10 mouse cellular contexts compared by ENCODE assay signal in the genomic region with DNA sequence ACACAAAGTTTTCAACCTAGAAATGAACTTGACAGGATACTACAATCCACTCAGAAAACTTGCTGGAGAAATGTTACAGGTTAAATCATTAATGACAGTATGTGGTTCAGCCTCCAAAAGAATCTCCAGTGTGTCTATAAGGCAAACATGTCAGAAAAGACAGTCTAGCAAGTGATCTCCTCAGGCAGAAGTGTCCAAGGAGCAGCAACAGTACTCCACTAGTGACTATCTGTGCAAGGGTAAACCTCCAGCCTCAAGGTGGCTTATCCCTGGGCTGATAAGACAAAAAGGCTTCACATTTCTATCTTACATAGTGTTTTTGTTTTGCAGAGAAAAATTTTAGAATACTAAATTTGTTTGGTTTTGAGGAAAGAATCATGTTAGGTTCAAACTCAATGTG. TPM values are rescaled to one million over a fixed set of nuclear protein-coding genes. Genes with fewer than 3 reads are reported as not detected.
DNase-seq lines count a peak whose midpoint lies in the region; ATAC-seq and TF ChIP-seq lines count a peak whose summit lies in the region.
"Had no signal": no experiment of that assay in that cellular context is flagged by ENCODE, and none has a peak within 500 bp of the region (broad histone marks: within the 10 kb centered on the region; RNA-seq: fewer than 3 reads in every experiment).

No protein-coding gene starts in this region.

- no peak for DNase-seq in heart, postnatal 4 days
- no peak for DNase-seq in forebrain, postnatal 0 days
- no peak for DNase-seq in midbrain, embryonic 10.5 days (ENCODE audit: low spot score)
- no peak for DNase-seq in layer of hippocampus, postnatal 25 days (ENCODE audit: extremely low spot score in 1 of 2, low spot score in 1 of 2)
- no peak for DNase-seq in natural killer cell, adult 2 months (ENCODE audit: low spot score in 2 of 2)
- DNase-seq in layer of hippocampus, adult 9-11 months: no peak
- DNase-seq: cerebellum, adult 9-10 months had no signal

- no peaks in the 10 kb centered on the region for H3K36me3 ChIP-seq in heart, embryonic 15.5 days
- no peaks in the 10 kb centered on the region for H3K36me3 ChIP-seq in forebrain, postnatal 0 days (ENCODE audit: insufficient read depth)
- H3K36me3 ChIP-seq in midbrain, embryonic 10.5 days: 0 out of 2 replicates have a peak, but pooled peaks cover 4% of the 10 kb centered on the region

- TF ChIP-seq POLR2A in bone marrow, adult 2 months (IDR thresholded peaks at IDR 0.05; ENCODE audit: borderline replicate concordance, control insufficient read depth, low read depth, low read length): no peak

- no peak for TF ChIP-seq CTCF in bone marrow, adult 2 months (IDR thresholded peaks at IDR 0.05; ENCODE audit: control insufficient read depth, insufficient read depth, low read length)
- TF ChIP-seq CTCF in forebrain, postnatal 0 days (IDR thresholded peaks at IDR 0.05; ENCODE audit: low read depth): no peak

- H3K9me3 ChIP-seq in heart, embryonic 15.5 days (replicated peaks): no peaks in the 10 kb centered on the region
- no peaks in the 10 kb centered on the region for H3K9me3 ChIP-seq in forebrain, postnatal 0 days (ENCODE audit: low read length)
- no peaks in the 10 kb centered on the region for H3K9me3 ChIP-seq in midbrain, embryonic 10.5 days (replicated peaks)

- no peak for ATAC-seq in heart, embryonic 15.5 days (replicated peaks; ENCODE audit: insufficient number of reproducible peaks, insufficient read depth, low FRiP score, low read depth)
- ATAC-seq in forebrain, postnatal 0 days: no peak

- peaks cover 32% of the 10 kb centered on the region for H3K4me1 ChIP-seq in heart, embryonic 15.5 days (replicated peaks)
- H3K4me1 ChIP-seq in bone marrow, adult 2 months (ENCODE audit: control insufficient read depth, insufficient read depth, low read length): no peaks in the 10 kb centered on the region; the same call in 1 of the 2 replicates
- peaks cover 24% of the 10 kb centered on the region for H3K4me1 ChIP-seq in forebrain, postnatal 0 days (ENCODE audit: insufficient read depth)
- peaks cover 40% of the 10 kb centered on the region for H3K4me1 ChIP-seq in midbrain, embryonic 10.5 days

- peak overlapping the region; percentile 52 for H3K4me2 ChIP-seq in heart, embryonic 15.5 days
- peak overlapping the region; percentile 47 for H3K4me2 ChIP-seq in forebrain, postnatal 0 days (ENCODE audit: low read depth)

- no peak overlapping the region for H3K27ac ChIP-seq in heart, embryonic 15.5 days
- no peak overlapping the region for H3K27ac ChIP-seq in bone marrow, adult 2 months (ENCODE audit: control insufficient read depth, insufficient read depth, low read depth, low read length, poor library complexity)
- no peak overlapping the region for H3K27ac ChIP-seq in forebrain, postnatal 0 days (ENCODE audit: low read depth, low read length)
- H3K27ac ChIP-seq in midbrain, embryonic 10.5 days (replicated peaks): no peak overlapping the region

- H3K4me3 ChIP-seq in heart, embryonic 15.5 days: peak overlapping the region; percentile 19
- H3K4me3 ChIP-seq in bone marrow, adult 2 months (replicated peaks; ENCODE audit: control insufficient read depth, low read depth, low read length): peak overlapping the region; percentile 11
- H3K4me3 ChIP-seq in forebrain, postnatal 0 days (ENCODE audit: low read depth, low read length): peak overlapping the region; percentile 13; the same call in 1 of the 2 replicates
- H3K4me3 ChIP-seq in midbrain, embryonic 10.5 days: peak overlapping the region; percentile 87

- no peak overlapping the region for H3K9ac ChIP-seq in heart, embryonic 15.5 days
- H3K9ac ChIP-seq in forebrain, postnatal 0 days: no peak overlapping the region

- no peaks in the 10 kb centered on the region for H3K27me3 ChIP-seq in heart, embryonic 15.5 days
- H3K27me3 ChIP-seq in forebrain, postnatal 0 days (ENCODE audit: insufficient read depth, low read length): no peaks in the 10 kb centered on the region
- no peaks in the 10 kb centered on the region for H3K27me3 ChIP-seq in midbrain, embryonic 10.5 days (ENCODE audit: low read depth, poor library complexity, severe bottlenecking)

RNA-seq across cellular contexts. Expression of gene Herpud2, which starts 2.9 kb away (rescaled TPM):
- 29.2 and 33.2 TPM in 2 replicates for polyA plus RNA-seq in heart, embryonic 15.5 days (2015; fragmentation: Nextera tagmentation; extraction: Ambion mirVana)
- 10 to 100 TPM; 38.8 to 39.9 TPM for total RNA-seq in heart, postnatal 4 days (2021)
- 10.7 and 15.6 TPM in 2 replicates for polyA plus RNA-seq in bone marrow, adult 2 months (2011; ENCODE audit: insufficient read depth, insufficient read length, low replicate concordance, missing spikeins)
- total RNA-seq in forebrain, postnatal 0 days (2014; rRNA removed): 16.3 and 20.1 TPM in 2 replicates
- polyA plus RNA-seq in forebrain, postnatal 0 days (2015; fragmentation: Nextera tagmentation; extraction: Ambion mirVana): 20.4 and 30.4 TPM in 2 replicates
- polyA plus RNA-seq in midbrain, embryonic 10.5 days (2016; fragmentation: Nextera tagmentation; extraction: Ambion mirVana): 25.4 and 30.7 TPM in 2 replicates
- 10 to 100 TPM; 48.5 to 49.8 TPM for total RNA-seq in layer of hippocampus, postnatal 25 days (2021)

RNA-seq across cellular contexts. Expression of gene Gm10181, which starts 59.5 kb away (rescaled TPM):
- polyA plus RNA-seq in heart, embryonic 15.5 days (2015; fragmentation: Nextera tagmentation; extraction: Ambion mirVana): not detected in 2 replicates
- total RNA-seq in heart, postnatal 4 days (2021): not detected
- not detected in 2 replicates for polyA plus RNA-seq in bone marrow, adult 2 months (2011; ENCODE audit: insufficient read depth, insufficient read length, low replicate concordance, missing spikeins)
- total RNA-seq in forebrain, postnatal 0 days (2014; rRNA removed): not detected in 2 replicates
- not detected in 2 replicates for polyA plus RNA-seq in forebrain, postnatal 0 days (2015; fragmentation: Nextera tagmentation; extraction: Ambion mirVana)
- not detected in 2 replicates for polyA plus RNA-seq in midbrain, embryonic 10.5 days (2016; fragmentation: Nextera tagmentation; extraction: Ambion mirVana)
- total RNA-seq in layer of hippocampus, postnatal 25 days (2021): not detected
- polyA plus RNA-seq: limb, embryonic 11.5 days had no signal

Comparison
In these comparisons a context has a peak if more than half of its experiments do, and no peak if none do; other contexts are left out.
1. H3K4me3 ChIP-seq: peak in every context shown above with its lines; median percentile 87 in midbrain, embryonic 10.5 days; 19 in heart, embryonic 15.5 days; 13 in forebrain, postnatal 0 days; 11 in bone marrow, adult 2 months.